Mouse (Mus musculus) lung, embryonic 16.5 days (tissue): ENCODE measurements around the gene Cnnm3. TPM values are rescaled to one million over a fixed set of nuclear protein-coding genes. Genes with fewer than 3 reads are reported as not detected.

ENCODE experiments used
- ATAC-seq: fragments of 200-750 bp; cut with Nextera tagmentation; 2 replicates; pipeline ENCODE4 v1.8.0; 2017; ENCODE audit warnings: low read depth, mild to moderate bottlenecking, moderate library complexity
- H3K27ac ChIP-seq: fragments of 300-500 bp; sonication (generic); 2 replicates; pipeline ENCODE4 v1.5.1; 2014; ENCODE audit warnings: mild to moderate bottlenecking, control low read depth, low read length
- H3K27me3 ChIP-seq: fragments of 300-500 bp; sonication (generic); 2 replicates; pipeline ENCODE4 v1.6.1; 2014; ENCODE audit warnings: low read depth, low read length, mixed read lengths; ENCODE audit not compliant: control insufficient read depth, insufficient read depth
- H3K36me3 ChIP-seq: fragments of 300-500 bp; sonication (generic); 2 replicates; pipeline ENCODE4 v1.6.1; 2014; ENCODE audit warnings: low read length; ENCODE audit not compliant: control insufficient read depth, insufficient read depth
- H3K4me1 ChIP-seq: fragments of 300-500 bp; sonication (generic); replicated peaks from 2 replicates; pipeline ENCODE4 v1.6.1; 2014; ENCODE audit warnings: low read length, mixed read lengths; ENCODE audit not compliant: control insufficient read depth, insufficient read depth
- H3K4me2 ChIP-seq: fragments of 300-500 bp; sonication (generic); 2 replicates; pipeline ENCODE4 v1.6.1; 2014; ENCODE audit warnings: low read depth, low read length, control low read depth
- H3K4me3 ChIP-seq: fragments of 300-500 bp; sonication (generic); 2 replicates; pipeline ENCODE4 v1.5.1; 2014; ENCODE audit warnings: mild to moderate bottlenecking, low read length, control low read depth
- H3K9ac ChIP-seq: fragments of 300-500 bp; sonication (generic); 2 replicates; pipeline ENCODE4 v1.6.1; 2014; ENCODE audit warnings: low read length, control low read depth
- H3K9me3 ChIP-seq: fragments of 300-500 bp; sonication (generic); 2 replicates; pipeline ENCODE4 v1.6.1; 2016; ENCODE audit warnings: low read length; ENCODE audit not compliant: control insufficient read depth
- WGBS: fragments of 180-500 bp; shearing (Covaris S2); extraction: QIAGEN DNeasy Blood & Tissue Kit; methylation state at CpG from one replicate; pipeline ENCODE4 v1.1.7; 2014; 5-methylcytosine and 5-hydroxymethylcytosine counted together
- polyA plus RNA-seq: library from polyadenylated mRNA; unstranded; fragments of >200 nt; fragmentation: Nextera tagmentation; extraction: Ambion mirVana; gene quantifications from 2 replicates; pipeline ENCODE4 v1.2.1, GENCODE M21; 2015

Gene Cnnm3
- polyA plus RNA-seq, 1 experiment from 2014 or later: 3.5 TPM

DNA sequence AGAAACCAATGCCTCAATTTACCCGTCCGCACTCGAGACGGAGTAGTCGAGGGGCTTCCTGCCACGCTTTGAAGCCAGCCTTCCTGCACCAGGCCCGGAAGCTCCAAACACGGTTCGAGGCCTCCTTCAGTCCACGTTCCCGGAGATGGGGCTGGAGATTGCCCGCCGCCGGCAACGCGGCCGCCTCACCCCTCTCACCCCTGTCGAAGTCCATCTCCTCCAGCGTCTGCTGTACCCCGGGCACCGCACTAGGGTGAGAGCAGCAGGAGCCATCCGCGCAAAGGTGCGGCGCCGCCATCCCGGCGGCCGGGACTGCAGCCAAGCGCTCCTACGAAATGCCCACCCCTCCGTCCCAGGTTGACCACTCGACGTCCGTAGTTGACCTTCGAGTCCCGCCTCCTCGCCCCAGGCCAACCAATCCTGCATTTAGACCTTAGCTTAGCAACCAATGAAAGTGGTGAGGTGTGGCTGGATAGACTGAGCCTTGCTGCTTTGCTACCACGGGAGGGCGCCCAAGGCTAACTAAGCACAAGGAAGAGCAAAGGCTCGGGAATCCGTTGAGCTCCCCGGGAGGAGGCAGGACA, 35.3 kb downstream of the Cnnm3 start, which contains the start of gene Ankrd39:
Gene Ankrd39, minus strand, starts transcription at position 558 of the 584 bp plus-strand sequence.
- H3K36me3 ChIP-seq: peaks cover 29% of the 10 kb centered on the region
- H3K4me3 ChIP-seq: peak within 1 kb of the TSS; percentile 83
- peak within 1 kb of the TSS; percentile 85 for H3K9ac ChIP-seq
- no peaks in the 10 kb centered on the region for H3K27me3 ChIP-seq
- no peaks in the 10 kb centered on the region for H3K9me3 ChIP-seq
- peaks cover 28% of the 10 kb centered on the region for H3K4me1 ChIP-seq
- under 1% methylated on average over 43 of the region's 43 CpGs for WGBS
- peak within 1 kb of the TSS; percentile 67 for H3K4me2 ChIP-seq
- H3K27ac ChIP-seq: peak within 1 kb of the TSS; percentile 75
- ATAC-seq: peak; percentile 97

DNA sequence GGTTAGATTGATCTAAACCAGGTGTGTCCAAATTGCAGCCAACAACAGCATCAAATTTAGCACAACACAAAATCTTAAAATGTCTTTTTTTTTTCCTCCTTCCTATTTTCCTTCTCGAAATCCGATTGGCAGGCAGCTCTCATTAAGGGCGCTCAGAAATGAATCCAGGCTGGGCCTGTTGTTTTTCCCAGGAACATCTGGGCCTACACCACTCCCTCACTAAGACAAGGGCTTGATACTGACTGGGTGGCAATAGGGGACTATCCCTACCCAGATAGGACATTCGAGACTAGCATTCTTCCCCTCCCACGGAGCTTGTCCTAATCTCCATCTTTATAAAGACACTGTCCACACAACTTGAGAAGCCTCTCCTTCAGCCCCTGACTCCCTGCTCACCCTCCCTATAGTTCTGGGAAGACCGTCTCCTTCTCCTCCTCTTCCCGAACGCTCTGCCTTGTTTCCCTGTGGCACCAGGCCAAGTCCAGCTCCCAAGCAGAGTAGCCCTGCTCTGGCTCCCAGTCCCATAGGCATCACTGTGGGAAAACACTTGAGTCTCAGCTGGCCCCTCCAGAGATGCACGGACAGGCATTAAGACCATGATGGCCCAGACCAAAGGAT, 36.4 kb downstream of the Cnnm3 start:
- Histone ChIP-seq H3K36me3 (peaks cover 41% of the 10 kb centered on the region), H3K9ac (no peak overlapping the region), H3K4me1 (peaks cover 28% of the 10 kb centered on the region), H3K9me3 (no peaks in the 10 kb centered on the region), H3K4me2 (no peak overlapping the region), H3K27ac (peak overlapping the region; percentile 74), H3K27me3 (no peaks in the 10 kb centered on the region), H3K4me3 (no peak overlapping the region)
- ATAC-seq: no peak
- 27% methylated on average over 9 of the region's 9 CpGs for WGBS

DNA sequence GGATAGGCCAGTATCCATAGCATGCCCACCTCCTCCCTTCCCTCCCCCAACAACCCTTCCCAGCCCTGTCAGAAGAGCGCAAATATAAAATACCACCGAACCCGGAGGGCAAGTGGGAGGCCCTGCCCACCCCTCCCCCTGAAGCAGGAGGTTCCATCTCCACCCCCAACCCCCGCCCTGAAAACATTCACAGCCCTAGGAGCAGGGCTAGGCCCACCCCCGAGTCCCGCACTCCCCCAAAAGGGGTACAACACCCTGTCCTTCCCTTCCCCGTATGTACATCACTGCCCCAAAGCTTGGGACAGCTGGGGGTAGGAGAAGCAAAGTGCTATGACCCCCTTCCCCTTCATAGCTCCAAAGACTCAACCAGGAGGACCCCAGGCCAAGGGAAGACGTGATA, 37.1 kb downstream of the Cnnm3 start:
- H3K36me3 ChIP-seq: peaks cover 46% of the 10 kb centered on the region
- ATAC-seq: no peak
- no peak overlapping the region for H3K9ac ChIP-seq
- 39% methylated on average over 8 of the region's 8 CpGs for WGBS
- no peak overlapping the region for H3K4me3 ChIP-seq
- H3K4me2 ChIP-seq: no peak overlapping the region
- H3K9me3 ChIP-seq: no peaks in the 10 kb centered on the region
- H3K27me3 ChIP-seq: no peaks in the 10 kb centered on the region
- H3K27ac ChIP-seq: no peak overlapping the region
- H3K4me1 ChIP-seq: peaks cover 28% of the 10 kb centered on the region

DNA sequence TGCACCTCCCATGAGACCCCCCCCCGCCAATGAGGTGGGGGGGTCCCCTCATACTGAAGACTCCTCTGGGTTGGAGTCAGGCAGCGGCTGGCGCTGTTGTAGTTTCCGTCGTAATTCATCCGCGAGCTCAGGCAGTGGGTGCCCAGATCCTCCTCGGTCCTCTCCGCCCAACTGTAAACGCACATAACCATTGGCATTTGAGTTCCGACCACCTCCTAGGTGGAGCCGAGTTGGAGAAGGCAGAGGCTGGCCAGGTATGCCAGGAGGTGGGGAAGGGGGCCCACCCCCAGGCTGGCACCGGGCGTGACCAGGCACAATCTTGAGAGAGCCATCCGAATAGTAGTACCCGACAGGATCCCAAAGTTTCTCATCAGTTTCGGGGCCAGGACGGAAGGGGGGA, 37.8 kb downstream of the Cnnm3 start:
- peak overlapping the region; percentile 10; the same call in 1 of the 2 replicates for H3K27ac ChIP-seq
- H3K9me3 ChIP-seq: no peaks in the 10 kb centered on the region
- WGBS: 73% methylated on average over 18 of the region's 18 CpGs
- no peak overlapping the region for H3K4me3 ChIP-seq
- H3K4me2 ChIP-seq: no peak overlapping the region
- H3K27me3 ChIP-seq: no peaks in the 10 kb centered on the region
- peaks cover 31% of the 10 kb centered on the region for H3K4me1 ChIP-seq
- H3K36me3 ChIP-seq: peaks cover 53% of the 10 kb centered on the region
- no peak for ATAC-seq
- peak overlapping the region; percentile 11; the same call in 1 of the 2 replicates for H3K9ac ChIP-seq

DNA sequence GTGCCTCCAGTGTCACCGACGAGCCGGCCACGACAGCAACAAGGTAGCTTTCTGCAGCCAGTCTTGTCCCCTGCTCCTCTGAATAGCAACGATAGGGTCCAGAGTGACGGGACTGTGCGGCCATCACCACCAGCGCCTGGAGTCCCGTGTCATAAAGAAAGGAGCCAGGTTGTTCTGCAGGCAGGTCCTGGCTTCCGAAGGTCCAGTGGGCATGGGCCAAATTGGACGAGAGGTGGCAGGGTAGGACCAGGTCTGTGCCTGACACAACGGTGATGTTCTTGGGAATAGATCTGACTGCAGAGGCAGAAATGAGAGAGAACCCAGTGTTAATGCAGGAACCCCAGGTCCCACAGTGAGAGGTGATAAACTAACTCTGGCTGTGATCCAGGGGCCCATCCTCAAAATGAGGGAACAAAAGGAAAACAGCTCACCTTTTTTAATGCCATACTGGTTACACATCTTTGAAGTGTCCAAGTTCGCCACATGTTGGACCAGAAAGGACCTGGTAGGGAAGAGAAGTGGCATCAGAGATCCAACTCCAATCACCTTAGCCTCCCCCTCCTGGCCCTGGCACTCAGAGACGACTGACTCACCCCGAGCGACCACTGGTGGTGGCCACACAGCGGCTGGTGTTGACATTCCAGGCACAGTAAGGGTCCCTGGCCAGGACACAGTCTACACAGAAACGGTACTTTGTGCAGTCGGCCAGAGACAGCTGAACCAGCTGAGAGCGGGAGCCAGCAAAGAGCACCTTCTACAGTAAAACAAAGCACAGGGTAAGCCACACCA, 38.6 kb downstream of the Cnnm3 start:
- H3K36me3 ChIP-seq: peaks cover 53% of the 10 kb centered on the region
- H3K4me2 ChIP-seq: no peak overlapping the region
- H3K4me1 ChIP-seq: peaks cover 37% of the 10 kb centered on the region
- no peak overlapping the region for H3K4me3 ChIP-seq
- H3K9ac ChIP-seq: no peak overlapping the region
- no peaks in the 10 kb centered on the region for H3K27me3 ChIP-seq
- 72% methylated on average over 20 of the region's 20 CpGs for WGBS
- no peak for ATAC-seq
- H3K9me3 ChIP-seq: no peaks in the 10 kb centered on the region
- H3K27ac ChIP-seq: no peak overlapping the region

DNA sequence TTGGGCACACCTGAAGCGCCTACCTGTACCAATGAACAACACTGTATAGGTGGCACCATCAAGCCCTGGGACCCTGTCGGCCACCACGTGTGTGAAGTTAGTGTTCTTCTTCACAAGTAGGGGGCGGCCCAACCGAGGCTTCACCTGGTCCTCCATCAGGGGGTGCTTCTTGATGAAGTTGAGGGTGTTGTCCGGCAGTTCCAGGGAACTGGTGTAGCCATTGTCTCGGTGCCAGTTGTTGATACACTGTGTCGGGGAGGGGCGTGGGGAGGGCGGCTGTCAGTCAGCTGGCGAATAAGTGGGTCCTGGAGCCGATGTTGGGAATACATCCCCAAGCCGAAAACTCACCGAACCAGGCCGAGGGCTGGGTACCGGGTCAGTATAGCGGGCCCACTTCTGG, 40.2 kb downstream of the Cnnm3 start:
- H3K27me3 ChIP-seq: no peaks in the 10 kb centered on the region
- peaks cover 53% of the 10 kb centered on the region for H3K36me3 ChIP-seq
- no peak overlapping the region for H3K27ac ChIP-seq
- no peak overlapping the region for H3K4me2 ChIP-seq
- 82% methylated on average over 17 of the region's 17 CpGs for WGBS
- no peak for ATAC-seq
- H3K4me3 ChIP-seq: no peak overlapping the region
- H3K9ac ChIP-seq: no peak overlapping the region
- H3K4me1 ChIP-seq: peaks cover 41% of the 10 kb centered on the region
- H3K9me3 ChIP-seq: no peaks in the 10 kb centered on the region

DNA sequence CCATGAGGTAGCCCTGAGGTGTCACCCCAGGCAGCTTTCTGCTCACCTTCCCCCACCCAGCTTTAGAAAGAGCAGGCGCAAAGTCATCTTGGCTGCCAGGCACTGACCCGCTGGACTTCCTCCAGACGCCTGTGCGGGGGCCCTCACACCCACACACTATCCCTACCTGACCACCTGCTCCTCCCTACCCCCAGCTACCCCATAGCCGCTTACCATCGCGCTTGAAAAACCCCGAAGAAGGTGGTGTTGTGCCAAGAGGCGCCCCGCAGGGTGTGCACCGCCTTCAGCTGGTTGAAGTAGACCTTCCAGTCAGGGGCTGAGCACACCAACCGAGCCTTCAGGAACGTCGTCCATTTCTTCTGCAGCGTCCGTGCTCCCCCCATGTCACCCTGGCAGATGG, 40.8 kb downstream of the Cnnm3 start:
- Histone ChIP-seq H3K9ac (no peak overlapping the region), H3K4me2 (no peak overlapping the region), H3K9me3 (no peaks in the 10 kb centered on the region), H3K4me1 (peaks cover 38% of the 10 kb centered on the region), H3K4me3 (no peak overlapping the region), H3K36me3 (peaks cover 53% of the 10 kb centered on the region), H3K27me3 (no peaks in the 10 kb centered on the region), H3K27ac (no peak overlapping the region)
- no peak for ATAC-seq
- WGBS: 82% methylated on average over 16 of the region's 16 CpGs

DNA sequence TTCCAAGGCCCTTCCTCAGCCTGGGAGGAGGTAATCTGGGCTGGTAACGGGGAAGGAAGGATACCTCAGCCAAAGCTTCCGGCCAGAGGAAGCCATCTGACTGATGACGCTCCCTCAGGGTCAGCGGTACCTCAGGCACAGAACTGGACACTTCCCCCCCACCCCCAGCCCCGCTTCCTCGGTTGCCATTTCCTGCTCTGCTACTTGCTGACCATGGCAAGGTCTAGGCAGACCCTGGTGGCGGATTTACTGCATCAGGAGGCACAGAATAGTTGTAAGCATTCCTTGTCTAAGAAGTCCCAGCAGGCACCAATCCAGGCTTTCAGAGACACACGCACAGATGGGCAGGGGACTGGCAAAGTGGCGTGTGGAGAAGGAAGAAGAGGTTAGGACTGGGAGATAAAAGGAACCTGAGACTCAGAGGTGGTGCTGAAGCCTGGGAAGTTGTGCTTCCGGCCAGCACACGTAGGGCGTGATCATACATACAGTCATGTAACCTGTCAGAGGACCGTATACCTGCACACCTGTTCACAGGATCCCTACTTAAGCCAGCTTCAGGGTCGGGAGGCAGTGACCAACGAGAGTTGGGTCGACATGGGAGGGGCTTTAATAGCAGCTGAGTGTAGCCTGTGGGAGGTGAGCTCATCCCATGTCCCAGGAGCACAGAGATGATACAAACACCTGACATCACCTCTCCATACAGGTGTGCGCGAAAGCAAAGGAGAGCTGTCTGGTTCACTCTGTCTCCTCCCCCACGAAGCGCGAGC, 43.1 kb downstream of the Cnnm3 start:
- peak overlapping the region; percentile 86 for H3K4me3 ChIP-seq
- H3K36me3 ChIP-seq: peaks cover 45% of the 10 kb centered on the region
- peak overlapping the region; percentile 17 for H3K9ac ChIP-seq
- WGBS: 59% methylated on average over 21 of the region's 21 CpGs
- H3K4me1 ChIP-seq: peaks cover 29% of the 10 kb centered on the region
- H3K9me3 ChIP-seq: no peaks in the 10 kb centered on the region
- peak overlapping the region; percentile 100 for H3K27ac ChIP-seq
- ATAC-seq: no peak
- no peaks in the 10 kb centered on the region for H3K27me3 ChIP-seq
- H3K4me2 ChIP-seq: peak overlapping the region; percentile 93
